Mouse (Mus musculus): ENCODE data around the gene Tmbim4. TPM values are rescaled to one million over a fixed set of nuclear protein-coding genes. Genes with fewer than 3 reads are reported as not detected.

Gene Tmbim4
- polyA plus RNA-seq, 1 experiment from 2014 or later, result 130 TPM

GRCm38 (mm10) chr10:120270777-120271176 lies 69.4 kb downstream of the Tmbim4 start:
- no peak overlapping the region for H3K4me3 ChIP-seq (ENCODE audit: control insufficient read depth in 1 of 2, insufficient read depth in 1 of 2, low read depth in 1 of 2, low read length in 2 of 2)
- H3K4me2 ChIP-seq (ENCODE audit: low read length), result no peak overlapping the region
- H3K9ac ChIP-seq (ENCODE audit: low read length), result no peak overlapping the region
- peaks cover 7 to 9% of the 10 kb centered on the region in 2 experiments; a peak in 3 of 4 replicates for H3K4me1 ChIP-seq (ENCODE audit: control insufficient read depth in 2 of 2, insufficient read depth in 2 of 2, low read length in 2 of 2)
- no peak for ATAC-seq (ENCODE audit: insufficient number of reproducible peaks, insufficient read depth, low FRiP score, low read depth)
- H3K27me3 ChIP-seq (ENCODE audit: control insufficient read depth, insufficient read depth, low read length), result 0 out of 2 replicates have a peak, but pooled peaks cover under 1% of the 10 kb centered on the region
- WGBS, result 73% methylated on average over 4 of the region's 4 CpGs
- no peaks in the 10 kb centered on the region for H3K36me3 ChIP-seq (ENCODE audit: control insufficient read depth, insufficient read depth, low read length)
- H3K27ac ChIP-seq (replicated peaks in 1 of 2; ENCODE audit: control insufficient read depth in 1 of 2, insufficient read depth in 1 of 2, low read depth in 2 of 2, low read length in 2 of 2), result no peak overlapping the region
- no peaks in the 10 kb centered on the region for H3K9me3 ChIP-seq (ENCODE audit: control insufficient read depth, low read length)

- H3K9ac ChIP-seq (ENCODE audit: low read length), result no peak overlapping the region
- H3K36me3 ChIP-seq (ENCODE audit: control insufficient read depth, insufficient read depth, low read length), result no peaks in the 10 kb centered on the region
- 62% methylated on average over 6 of the region's 6 CpGs for WGBS
- no peak overlapping the region for H3K4me3 ChIP-seq (ENCODE audit: control insufficient read depth in 1 of 2, insufficient read depth in 1 of 2, low read depth in 1 of 2, low read length in 2 of 2)
- no peak overlapping the region for H3K27ac ChIP-seq (replicated peaks in 1 of 2; ENCODE audit: control insufficient read depth in 1 of 2, insufficient read depth in 1 of 2, low read depth in 2 of 2, low read length in 2 of 2)
- peaks cover 7 to 9% of the 10 kb centered on the region in 2 experiments; a peak in 3 of 4 replicates for H3K4me1 ChIP-seq (ENCODE audit: control insufficient read depth in 2 of 2, insufficient read depth in 2 of 2, low read length in 2 of 2)
- no peak for ATAC-seq (ENCODE audit: insufficient number of reproducible peaks, insufficient read depth, low FRiP score, low read depth)
- 0 out of 2 replicates have a peak, but pooled peaks cover 3% of the 10 kb centered on the region for H3K27me3 ChIP-seq (ENCODE audit: control insufficient read depth, insufficient read depth, low read length)
- H3K4me2 ChIP-seq (ENCODE audit: low read length), result peak overlapping the region; percentile 67
- H3K9me3 ChIP-seq (ENCODE audit: control insufficient read depth, low read length), result no peaks in the 10 kb centered on the region
Measured at GRCm38 (mm10) chr10:120271318-120271717, 69.9 kb downstream of the Tmbim4 start.

- Histone ChIP-seq H3K27me3 (ENCODE audit: control insufficient read depth, insufficient read depth, low read length) (0 out of 2 replicates have a peak, but pooled peaks cover 3% of the 10 kb centered on the region), H3K36me3 (ENCODE audit: control insufficient read depth, insufficient read depth, low read length) (no peaks in the 10 kb centered on the region), H3K27ac (replicated peaks in 1 of 2; ENCODE audit: control insufficient read depth in 1 of 2, insufficient read depth in 1 of 2, low read depth in 2 of 2, low read length in 2 of 2) (no peak overlapping the region), H3K4me2 (ENCODE audit: low read length) (peak overlapping the region; percentile 67), H3K9me3 (ENCODE audit: control insufficient read depth, low read length) (no peaks in the 10 kb centered on the region), H3K9ac (ENCODE audit: low read length) (peak overlapping the region; percentile 32), H3K4me3 (ENCODE audit: control insufficient read depth in 1 of 2, insufficient read depth in 1 of 2, low read depth in 1 of 2, low read length in 2 of 2) (peak overlapping the region; percentile 2 to 16), H3K4me1 (ENCODE audit: control insufficient read depth in 2 of 2, insufficient read depth in 2 of 2, low read length in 2 of 2) (peaks cover 7 to 9% of the 10 kb centered on the region in 2 experiments; a peak in 3 of 4 replicates)
- no peak for ATAC-seq (ENCODE audit: insufficient number of reproducible peaks, insufficient read depth, low FRiP score, low read depth)
- 21% methylated on average over 10 of the region's 11 CpGs for WGBS
Measured at GRCm38 (mm10) chr10:120271879-120272269, 70.5 kb downstream of the Tmbim4 start.

- ATAC-seq (ENCODE audit: insufficient number of reproducible peaks, insufficient read depth, low FRiP score, low read depth), result no peak
- Histone ChIP-seq H3K9ac (ENCODE audit: low read length) (peak overlapping the region; percentile 32), H3K27me3 (ENCODE audit: control insufficient read depth, insufficient read depth, low read length) (0 out of 2 replicates have a peak, but pooled peaks cover 3% of the 10 kb centered on the region), H3K4me2 (ENCODE audit: low read length) (peak overlapping the region; percentile 67), H3K36me3 (ENCODE audit: control insufficient read depth, insufficient read depth, low read length) (no peaks in the 10 kb centered on the region), H3K9me3 (ENCODE audit: control insufficient read depth, low read length) (no peaks in the 10 kb centered on the region), H3K27ac (replicated peaks in 1 of 2; ENCODE audit: control insufficient read depth in 1 of 2, insufficient read depth in 1 of 2, low read depth in 2 of 2, low read length in 2 of 2) (no peak overlapping the region), H3K4me1 (ENCODE audit: control insufficient read depth in 2 of 2, insufficient read depth in 2 of 2, low read length in 2 of 2) (peaks cover 7 to 9% of the 10 kb centered on the region in 2 experiments; a peak in 3 of 4 replicates), H3K4me3 (ENCODE audit: control insufficient read depth in 1 of 2, insufficient read depth in 1 of 2, low read depth in 1 of 2, low read length in 2 of 2) (peak overlapping the region; percentile 2 to 16)
- 7% methylated on average over 19 of the region's 19 CpGs for WGBS
Measured at GRCm38 (mm10) chr10:120272270-120272883, 71.0 kb downstream of the Tmbim4 start.

- Histone ChIP-seq H3K9ac (ENCODE audit: low read length) (no peak overlapping the region), H3K27me3 (ENCODE audit: control insufficient read depth, insufficient read depth, low read length) (0 out of 2 replicates have a peak, but pooled peaks cover 3% of the 10 kb centered on the region), H3K36me3 (ENCODE audit: control insufficient read depth, insufficient read depth, low read length) (no peaks in the 10 kb centered on the region), H3K4me2 (ENCODE audit: low read length) (no peak overlapping the region), H3K4me1 (ENCODE audit: control insufficient read depth in 2 of 2, insufficient read depth in 2 of 2, low read length in 2 of 2) (peaks cover 7 to 9% of the 10 kb centered on the region in 2 experiments; a peak in 3 of 4 replicates), H3K4me3 (ENCODE audit: control insufficient read depth in 1 of 2, insufficient read depth in 1 of 2, low read depth in 1 of 2, low read length in 2 of 2) (no peak overlapping the region), H3K9me3 (ENCODE audit: control insufficient read depth, low read length) (no peaks in the 10 kb centered on the region), H3K27ac (replicated peaks in 1 of 2; ENCODE audit: control insufficient read depth in 1 of 2, insufficient read depth in 1 of 2, low read depth in 2 of 2, low read length in 2 of 2) (no peak overlapping the region)
- ATAC-seq (ENCODE audit: insufficient number of reproducible peaks, insufficient read depth, low FRiP score, low read depth), result no peak
- WGBS, result 89% methylated on average over 7 of the region's 7 CpGs
Measured at GRCm38 (mm10) chr10:120273335-120273734, 71.9 kb downstream of the Tmbim4 start.

Other genes with a start within 250 kb of the Tmbim4 start
- 6.0 and 8.1 TPM in 2 replicates for gene Helb, start 88.6 kb upstream of the Tmbim4 start, polyA plus RNA-seq (2014; fragmentation: Nextera tagmentation; extraction: Ambion mirVana)
- gene Irak3, start 540 bp downstream of the Tmbim4 start, polyA plus RNA-seq (2014; fragmentation: Nextera tagmentation; extraction: Ambion mirVana), result 0.41 and 0.42 TPM in 2 replicates
- 29.1 and 30.9 TPM in 2 replicates for gene Llph, start 25.5 kb downstream of the Tmbim4 start, polyA plus RNA-seq (2014; fragmentation: Nextera tagmentation; extraction: Ambion mirVana)